Mouse (Mus musculus) liver, embryonic 14.5 days (tissue): ENCODE measurements around the gene Hoxd4. TPM values are rescaled to one million over a fixed set of nuclear protein-coding genes. Genes with fewer than 3 reads are reported as not detected.

ENCODE experiments used
- ATAC-seq: fragments of 200-750 bp; cut with Nextera tagmentation; 2 replicates; pipeline ENCODE4 v1.8.0; 2017; ENCODE audit warnings: moderate number of reproducible peaks, mild to moderate bottlenecking, moderate library complexity; ENCODE audit not compliant: insufficient read depth
- DNase-seq, 3 experiments: peaks; one replicate each; pipeline ENCODE4 v3.0.0-alpha.2; 2012 to 2013; ENCODE audit warnings: low read depth in 3 of 3, low spot score in 3 of 3
- H3K27ac ChIP-seq: fragments of 300-500 bp; sonication (generic); 2 replicates; pipeline ENCODE4 v1.5.1; 2014; ENCODE audit warnings: moderate library complexity, mild to moderate bottlenecking, control low read depth, inconsistent platforms
- H3K27me3 ChIP-seq: fragments of 300-500 bp; sonication (generic); 2 replicates; pipeline ENCODE4 v1.6.1; 2014; ENCODE audit warnings: mild to moderate bottlenecking, low read length, moderate library complexity; ENCODE audit not compliant: control insufficient read depth, insufficient read depth
- H3K36me3 ChIP-seq: fragments of 300-500 bp; sonication (generic); replicated peaks from 2 replicates; pipeline ENCODE4 v1.6.1; 2014; ENCODE audit warnings: low read depth; ENCODE audit not compliant: control insufficient read depth, insufficient read depth
- H3K4me1 ChIP-seq, 2 experiments: fragments of 200-500 bp in 1 of 2; fragments of 300-500 bp in 1 of 2; sonication (generic) in 1 of 2; replicated peaks; 2 replicates each; pipeline ENCODE4 v1.6.1; 2012 to 2014; ENCODE audit warnings: antibody characterized with exemption in 1 of 2, inconsistent platforms in 1 of 2, low read length in 1 of 2; ENCODE audit not compliant: control insufficient read depth in 2 of 2, insufficient read depth in 2 of 2
- H3K4me2 ChIP-seq: fragments of 300-500 bp; sonication (generic); 2 replicates; pipeline ENCODE4 v1.6.1; 2014; ENCODE audit warnings: low read depth, mild to moderate bottlenecking, control low read depth, moderate library complexity
- H3K4me3 ChIP-seq, 2 experiments: fragments of 200-500 bp in 1 of 2; fragments of 300-500 bp in 1 of 2; sonication (generic) in 1 of 2; 2 replicates each; pipeline ENCODE4 v1.5.1; 2012 to 2014; ENCODE audit warnings: low read depth in 2 of 2, low read length in 2 of 2, mild to moderate bottlenecking in 2 of 2, control low read depth in 1 of 2, inconsistent platforms in 1 of 2, moderate library complexity in 1 of 2; ENCODE audit not compliant: insufficient read depth in 1 of 2
- H3K9ac ChIP-seq: fragments of 300-500 bp; sonication (generic); replicated peaks from 2 replicates; pipeline ENCODE4 v1.6.1; 2014; ENCODE audit warnings: mild to moderate bottlenecking, control low read depth, moderate library complexity
- H3K9me3 ChIP-seq: fragments of 300-500 bp; sonication (generic); 2 replicates; pipeline ENCODE4 v1.6.1; 2016; ENCODE audit warnings: low read length, mixed read lengths; ENCODE audit not compliant: control insufficient read depth
- CTCF ChIP-seq: IDR thresholded peaks from 2 replicates; pipeline ENCODE4 v1.5.1; 2016; ENCODE audit warnings: antibody characterized with exemption, low read depth, control low read depth
- EP300 ChIP-seq: IDR thresholded peaks from 2 replicates; pipeline ENCODE4 v1.6.1; 2016; ENCODE audit warnings: antibody characterized with exemption, low read depth
- WGBS: fragments of 180-500 bp; shearing (Covaris S2); extraction: QIAGEN DNeasy Blood & Tissue Kit; methylation state at CpG from one replicate; pipeline ENCODE4 v1.1.7; 2014; ENCODE audit not compliant: insufficient replicate concordance; 5-methylcytosine and 5-hydroxymethylcytosine counted together
- polyA plus RNA-seq, 2 experiments: library from polyadenylated mRNA; depleted of rRNA in 1 of 2; stranded (reverse) in 1 of 2; unstranded in 1 of 2; fragments of >200 nt; fragmentation: Nextera tagmentation in 1 of 2; extraction: Ambion mirVana in 1 of 2; gene quantifications; 2 replicates each; pipeline versions ENCODE4 v1.2.1 to v1.2.3; 2012 to 2014

Hoxd4 gene
- polyA plus RNA-seq, 2 experiments, result 0.04 TPM; not detected in 1

DNA sequence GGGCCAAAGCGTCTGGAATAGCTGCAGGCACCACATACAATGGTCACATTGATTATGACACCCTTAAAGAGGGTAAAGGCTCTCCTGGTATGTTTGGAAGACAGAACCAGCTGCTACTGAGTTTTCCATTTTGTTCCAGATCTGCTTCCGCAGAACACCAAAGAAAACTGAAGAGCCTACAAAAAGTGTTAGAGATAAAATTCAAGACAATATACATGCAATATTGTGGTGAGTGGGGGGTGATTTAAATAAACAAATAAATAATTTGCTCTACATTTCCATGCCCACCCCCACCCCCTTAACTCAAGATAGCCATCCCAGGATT is 27.7 kb downstream of the Hoxd4 start:
- no peaks in the 10 kb centered on the region for H3K9me3 ChIP-seq
- H3K4me3 ChIP-seq, result no peak overlapping the region
- H3K4me1 ChIP-seq, result no peaks in the 10 kb centered on the region
- peaks cover 90% of the 10 kb centered on the region for H3K27me3 ChIP-seq
- no peak for TF ChIP-seq CTCF
- TF ChIP-seq EP300, result no peak
- no peak overlapping the region for H3K27ac ChIP-seq
- ATAC-seq (no peak), DNase-seq (no peak)
- 20% methylated on average over 2 of the region's 2 CpGs for WGBS
- H3K4me2 ChIP-seq, result no peak overlapping the region
- H3K9ac ChIP-seq, result no peak overlapping the region
- H3K36me3 ChIP-seq, result no peaks in the 10 kb centered on the region

DNA sequence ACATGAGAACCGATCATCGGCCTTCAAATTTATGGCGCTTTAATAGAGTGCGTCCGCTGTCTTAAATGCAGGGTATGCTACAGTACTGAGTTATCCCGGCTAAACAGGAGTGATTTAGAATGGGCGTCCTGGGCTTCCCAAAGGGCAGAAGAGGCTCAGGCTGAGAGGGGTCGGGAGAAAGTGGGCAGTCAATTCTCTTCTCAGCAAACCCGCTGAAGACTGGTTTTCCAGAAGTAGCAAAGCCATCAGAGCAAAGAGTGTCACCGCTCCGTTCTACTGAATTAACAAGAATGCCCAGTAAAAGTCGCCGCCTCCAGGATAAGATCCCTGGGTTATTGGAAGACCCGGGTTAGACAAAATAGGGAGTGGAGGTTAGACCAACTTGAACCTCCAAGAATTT is 28.1 kb downstream of the Hoxd4 start:
- Histone ChIP-seq H3K4me2 (no peak overlapping the region), H3K9me3 (no peaks in the 10 kb centered on the region), H3K27ac (no peak overlapping the region), H3K36me3 (no peaks in the 10 kb centered on the region), H3K4me1 (no peaks in the 10 kb centered on the region), H3K27me3 (peaks cover 90% of the 10 kb centered on the region), H3K9ac (no peak overlapping the region), H3K4me3 (no peak overlapping the region)
- no peak for DNase-seq
- no peak for ATAC-seq
- 6% methylated on average over 14 of the region's 14 CpGs for WGBS
- no peak for TF ChIP-seq CTCF
- TF ChIP-seq EP300, result no peak

DNA sequence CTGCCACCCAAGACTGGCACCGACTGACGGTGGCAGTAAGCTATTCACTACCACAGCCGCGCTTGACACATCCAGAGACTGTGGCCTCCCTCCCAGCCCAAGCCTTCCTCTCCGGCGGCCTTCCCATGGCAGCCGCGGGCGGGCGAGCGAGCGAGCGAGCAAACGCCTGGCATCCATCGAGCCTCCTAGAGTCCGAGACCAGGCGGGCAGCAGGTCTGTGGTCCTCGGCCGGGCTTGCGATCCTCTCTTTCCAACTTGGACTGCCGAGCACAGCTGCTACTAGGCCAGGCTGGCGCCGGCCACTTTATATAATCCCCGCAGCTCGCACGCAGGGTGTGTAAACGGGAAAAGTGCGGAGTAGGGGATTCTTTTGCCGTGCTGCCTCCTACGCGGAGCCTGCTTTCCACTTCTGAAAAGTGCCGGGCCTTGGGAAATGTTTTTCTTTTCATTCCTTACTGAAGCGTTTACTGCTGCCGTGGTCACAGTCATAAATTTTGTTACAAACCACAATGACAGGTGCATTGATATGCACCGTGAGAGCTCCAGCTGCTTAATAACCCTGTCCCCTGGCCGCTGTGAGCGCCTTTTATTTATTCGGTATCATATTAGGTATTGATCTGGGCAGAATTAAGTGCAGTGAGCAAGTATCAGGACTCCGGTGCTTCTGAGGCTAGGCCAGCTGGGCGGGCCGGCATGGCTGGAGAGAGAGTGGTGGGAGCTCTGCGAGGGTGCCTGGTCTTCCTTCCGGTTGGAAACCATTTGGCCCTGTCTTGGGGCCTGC is 28.8 kb downstream of the Hoxd4 start:
- Histone ChIP-seq H3K4me3 (no peak overlapping the region), H3K27ac (no peak overlapping the region), H3K36me3 (no peaks in the 10 kb centered on the region), H3K27me3 (peaks cover 89% of the 10 kb centered on the region), H3K4me1 (no peaks in the 10 kb centered on the region), H3K9me3 (no peaks in the 10 kb centered on the region), H3K4me2 (no peak overlapping the region), H3K9ac (no peak overlapping the region)
- DNase-seq, result no peak
- 2% methylated on average over 43 of the region's 43 CpGs for WGBS
- no peak for ATAC-seq
- TF ChIP-seq EP300 (no peak), CTCF (no peak)

DNA sequence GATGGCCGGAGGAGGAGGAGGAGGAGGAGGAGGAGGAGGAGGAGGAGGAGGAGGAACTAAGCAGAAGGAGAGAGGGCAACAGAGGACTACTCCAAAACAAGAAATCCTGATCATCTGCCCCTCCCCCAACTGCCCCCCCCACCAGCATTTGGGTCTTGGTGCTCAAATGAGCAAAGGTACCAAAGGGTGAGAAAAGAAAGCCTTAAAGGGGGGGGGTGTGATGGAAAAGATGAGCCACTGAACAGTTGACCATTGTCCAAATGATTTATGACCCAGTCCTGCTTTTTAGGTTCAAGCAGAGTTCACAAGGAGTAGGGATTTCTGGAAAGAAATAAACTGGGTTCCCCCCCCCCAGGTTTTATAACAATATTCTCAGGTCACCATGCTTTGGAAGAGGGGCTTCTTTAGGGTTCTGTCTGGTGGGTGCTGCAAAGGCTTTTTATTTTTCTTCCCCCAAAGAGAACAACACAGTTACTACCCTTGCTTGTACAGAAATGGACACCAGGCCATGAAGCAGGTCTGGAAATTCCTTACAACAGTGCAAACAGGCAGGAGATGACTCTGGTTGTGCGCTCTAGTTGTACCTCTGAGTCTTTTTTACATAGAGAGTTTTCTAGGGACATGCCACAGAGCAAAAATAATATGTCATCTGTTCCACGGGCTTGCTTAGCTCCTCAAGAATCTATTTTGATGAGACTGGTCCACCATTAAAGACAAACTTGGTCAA is 29.7 kb downstream of the Hoxd4 start:
- H3K4me2 ChIP-seq, result no peak overlapping the region
- DNase-seq, result no peak

DNA sequence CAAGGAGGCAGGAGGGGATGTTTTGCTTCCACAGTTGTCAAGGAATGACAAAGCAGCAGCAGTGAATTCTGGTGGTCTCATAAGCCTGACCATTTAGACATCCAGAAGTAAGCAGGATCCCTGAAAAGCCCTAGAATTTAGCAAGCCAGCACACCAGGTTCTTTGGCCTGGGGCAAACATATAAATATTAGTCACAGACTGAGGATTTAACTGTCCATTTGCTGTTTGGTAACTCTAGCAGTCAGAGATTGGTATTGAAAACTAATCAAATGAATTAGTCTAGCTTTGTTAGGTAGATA is 30.2 kb downstream of the Hoxd4 start:
- Histone ChIP-seq H3K27ac (no peak overlapping the region), H3K4me2 (no peak overlapping the region), H3K36me3 (no peaks in the 10 kb centered on the region), H3K4me3 (no peak overlapping the region), H3K9ac (no peak overlapping the region), H3K27me3 (peaks cover 89% of the 10 kb centered on the region), H3K9me3 (no peaks in the 10 kb centered on the region), H3K4me1 (no peaks in the 10 kb centered on the region)
- no peak for ATAC-seq
- TF ChIP-seq EP300, result no peak
- TF ChIP-seq CTCF, result no peak
- DNase-seq, result no peak

More for the DNA sequence above, 29.7 kb downstream of the Hoxd4 start:
- peaks cover 89% of the 10 kb centered on the region for H3K27me3 ChIP-seq
- ATAC-seq, result no peak
- H3K9me3 ChIP-seq, result no peaks in the 10 kb centered on the region
- H3K27ac ChIP-seq, result no peak overlapping the region
- WGBS, result 41% methylated on average over 2 of the region's 3 CpGs
- H3K9ac ChIP-seq, result no peak overlapping the region
- H3K4me3 ChIP-seq, result no peak overlapping the region
- no peaks in the 10 kb centered on the region for H3K4me1 ChIP-seq
- no peak for TF ChIP-seq EP300
- TF ChIP-seq CTCF, result no peak
- H3K36me3 ChIP-seq, result no peaks in the 10 kb centered on the region
